Mouse (Mus musculus) spleen, postnatal 14 days (tissue): Measurements from ENCODE around the gene Polh.

Source experiments
- DNase-seq, 2 experiments: peaks; one replicate each; pipeline ENCODE4 v3.0.0; 2021 to 2022; ENCODE audit warnings: low spot score in 2 of 2

The Polh gene

GRCm38 (mm10) chr17:46132058-46132718 is 70.3 kb downstream of the Polh start:
- DNase-seq: peak; percentile 54 to 70

- DNase-seq: no peak
Observed at GRCm38 (mm10) chr17:46129741-46130498, 72.5 kb downstream of the Polh start.

GRCm38 (mm10) chr17:46127814-46128493 is 74.5 kb downstream of the Polh start:
- DNase-seq: no peak

GRCm38 (mm10) chr17:46126608-46127007 is 75.8 kb downstream of the Polh start:
- DNase-seq: no peak

GRCm38 (mm10) chr17:46123953-46124700 is 78.3 kb downstream of the Polh start:
- DNase-seq: no peak

GRCm38 (mm10) chr17:46123285-46123684 is 79.2 kb downstream of the Polh start:
- no peak for DNase-seq

- DNase-seq: no peak
Observed at GRCm38 (mm10) chr17:46122791-46123190, 79.7 kb downstream of the Polh start.
